Comparison of ENCODE assay signal across 8 mouse cellular contexts in genomic region chr2:10373508-10374206, GRCm38 (mm10). TPM values are rescaled to one million over a fixed set of nuclear protein-coding genes. Genes with fewer than 3 reads are reported as not detected.
A peak's percentile ranks its signal among the peaks of the same experiment; 100 is the strongest.
DNase-seq lines count a peak whose midpoint lies in the region; ATAC-seq and TF ChIP-seq lines count a peak whose summit lies in the region.

No protein-coding gene starts in this region.

- H3K4me1 ChIP-seq in embryonic facial prominence, embryonic 12.5 days, result peaks cover 11% of the 10 kb centered on the region; the same call in 1 of the 2 replicates
- no peaks in the 10 kb centered on the region for H3K4me1 ChIP-seq in kidney, adult 2 months (ENCODE audit: control insufficient read depth, insufficient read depth, low read length)
- peaks cover 28% of the 10 kb centered on the region for H3K4me1 ChIP-seq in midbrain, embryonic 13.5 days (replicated peaks)

- H3K4me2 ChIP-seq in embryonic facial prominence, embryonic 12.5 days (replicated peaks), result peak overlapping the region; percentile 93
- H3K4me2 ChIP-seq in midbrain, embryonic 13.5 days (replicated peaks), result peak overlapping the region; percentile 93

- intact Hi-C loops in gastrocnemius, adult 2 months (cut with DNase I), result no loop called here
- intact Hi-C loops in gastrocnemius, postnatal 14 days (cut with DNase I; ENCODE audit: low total_unique reads), result no loop called here

- no peak for DNase-seq in gastrocnemius, adult 2 months
- no peak for DNase-seq in gastrocnemius, postnatal 14 days
- peak; percentile 2 for DNase-seq in kidney, adult 2 months
- peak; percentile 35 for DNase-seq in thymus, postnatal 14 days
- DNase-seq in layer of hippocampus, postnatal 36 days, result no peak

- TF ChIP-seq CTCF in gastrocnemius, adult 2 months (IDR thresholded peaks at IDR 0.05), result no peak
- TF ChIP-seq CTCF in kidney, adult 2 months (conservative IDR thresholded peaks at IDR 0.05; ENCODE audit: insufficient read depth, insufficient read length, low read depth, low read length), result no peak

- ATAC-seq in CD4-positive, CD25-positive, alpha-beta regulatory T cell, adult 4 months, result peak; percentile 29
- no peak for ATAC-seq in embryonic facial prominence, embryonic 12.5 days (ENCODE audit: insufficient number of reproducible peaks, insufficient read depth, low FRiP score, low TSS enrichment)
- ATAC-seq in midbrain, embryonic 13.5 days, result 0 out of 2 replicates have a peak, but pooled peaks have one; percentile 28

- H3K9me3 ChIP-seq in embryonic facial prominence, embryonic 12.5 days, result no peaks in the 10 kb centered on the region
- no peaks in the 10 kb centered on the region for H3K9me3 ChIP-seq in midbrain, embryonic 13.5 days

- no peak overlapping the region for H3K9ac ChIP-seq in embryonic facial prominence, embryonic 12.5 days
- H3K9ac ChIP-seq in midbrain, embryonic 13.5 days (replicated peaks), result peak overlapping the region; percentile 66

- TF ChIP-seq POLR2A in kidney, adult 2 months (IDR thresholded peaks at IDR 0.05; ENCODE audit: low read depth, low read length), result no peak

- WGBS in embryonic facial prominence, embryonic 12.5 days, result under 1% methylated on average over 30 of the region's 30 CpGs
- 2% methylated on average over 30 of the region's 30 CpGs for WGBS in kidney, adult 2 months
- under 1% methylated on average over 30 of the region's 30 CpGs for WGBS in midbrain, embryonic 13.5 days

- H3K36me3 ChIP-seq in embryonic facial prominence, embryonic 12.5 days, result no peaks in the 10 kb centered on the region
- no peaks in the 10 kb centered on the region for H3K36me3 ChIP-seq in kidney, adult 2 months (ENCODE audit: control insufficient read depth, insufficient read depth, low read length)
- H3K36me3 ChIP-seq in midbrain, embryonic 13.5 days, result no peaks in the 10 kb centered on the region

- no peak overlapping the region for H3K27ac ChIP-seq in gastrocnemius, adult 2 months
- no peak overlapping the region for H3K27ac ChIP-seq in embryonic facial prominence, embryonic 12.5 days
- no peak overlapping the region for H3K27ac ChIP-seq in kidney, adult 2 months (ENCODE audit: insufficient read depth, low read depth, low read length)
- H3K27ac ChIP-seq in midbrain, embryonic 13.5 days, result no peak overlapping the region

- peak overlapping the region; percentile 75 for H3K4me3 ChIP-seq in gastrocnemius, adult 2 months
- peak overlapping the region; percentile 58 for H3K4me3 ChIP-seq in embryonic facial prominence, embryonic 12.5 days
- H3K4me3 ChIP-seq in kidney, adult 2 months (ENCODE audit: insufficient read depth, low read depth, low read length), result peak overlapping the region; percentile 53
- H3K4me3 ChIP-seq in midbrain, embryonic 13.5 days (replicated peaks), result peak overlapping the region; percentile 61

- H3K27me3 ChIP-seq in embryonic facial prominence, embryonic 12.5 days, result peaks cover 59% of the 10 kb centered on the region
- peaks cover 7% of the 10 kb centered on the region for H3K27me3 ChIP-seq in kidney, adult 2 months (replicated peaks; ENCODE audit: control insufficient read depth, insufficient read depth, low read length)
- peaks cover 73% of the 10 kb centered on the region for H3K27me3 ChIP-seq in midbrain, embryonic 13.5 days

RNA-seq across cellular contexts. Expression of gene Sfmbt2, which starts 3.3 kb away (rescaled TPM):
- total RNA-seq in gastrocnemius, adult 2 months (2021), result under 1 TPM; 0.05 to 0.08 TPM
- under 1 TPM; 0.31 to 0.40 TPM for total RNA-seq in gastrocnemius, postnatal 14 days (2021)
- polyA plus RNA-seq in CD4-positive, CD25-positive, alpha-beta regulatory T cell, adult 4 months (2017; shearing (Covaris generic)), result 1 to 10 TPM; 2.9 to 3.2 TPM
- 2.2 and 2.6 TPM in 2 replicates for polyA plus RNA-seq in embryonic facial prominence, embryonic 12.5 days (2016; fragmentation: Nextera tagmentation; extraction: Ambion mirVana)
- 0.07 and 0.16 TPM in 2 replicates for polyA plus RNA-seq in kidney, adult 2 months (2012; rRNA removed)
- 2.9 TPM in 2 replicates for polyA plus RNA-seq in midbrain, embryonic 13.5 days (2015; fragmentation: Nextera tagmentation; extraction: Ambion mirVana)
- total RNA-seq in layer of hippocampus, postnatal 36 days (2021), result 1 to 10 TPM; 3.7 to 6.1 TPM

Comparison
In these comparisons a context has a peak if more than half of its experiments do, and no peak if none do; other contexts are left out.
1. DNase-seq: peak in kidney, adult 2 months (single experiment) and thymus, postnatal 14 days (single experiment); none in gastrocnemius, adult 2 months (single experiment), gastrocnemius, postnatal 14 days (single experiment) and layer of hippocampus, postnatal 36 days (0 of 2).
2. Peak in every context shown above with its lines, with median percentiles within 50 percentile points of each other: H3K4me3 ChIP-seq.